Mouse (Mus musculus) ovary, postnatal 36 days (tissue): Measurements from ENCODE around the gene Stox1.
"Not testable (repeated sequence)": the region's sequence is repeated elsewhere in the genome, so short reads cannot be mapped to it uniquely, and the experiment has no call there.

Experiments used
- DNase-seq: peaks from one replicate; pipeline ENCODE4 v3.0.0; 2022; ENCODE audit warnings: low spot score, mixed read lengths

The Stox1 gene

GRCm38 (mm10) chr10:62725771-62726687 is at the start of gene Stox1:
Stox1 (minus strand) TSS chr10:62726128.
- peak; percentile 67 for DNase-seq

GRCm38 (mm10) chr10:62750781-62751180 is 24.9 kb upstream of the Stox1 start:
- no peak for DNase-seq

- DNase-seq = no peak
Measured at GRCm38 (mm10) chr10:62739961-62740737, 14.2 kb upstream of the Stox1 start.

GRCm38 (mm10) chr10:62736965-62737688 is 11.2 kb upstream of the Stox1 start:
- DNase-seq = no peak

GRCm38 (mm10) chr10:62730826-62731225 is 4.9 kb upstream of the Stox1 start:
- DNase-seq = no peak

- DNase-seq = no peak
Measured at GRCm38 (mm10) chr10:62724936-62725335, 992 bp downstream of the Stox1 start.

- DNase-seq = no peak
Measured at GRCm38 (mm10) chr10:62722701-62723100, 3.2 kb downstream of the Stox1 start.

GRCm38 (mm10) chr10:62720574-62720973 is 5.4 kb downstream of the Stox1 start:
- not testable (repeated sequence) for DNase-seq

- no peak for DNase-seq
Measured at GRCm38 (mm10) chr10:62713457-62713856, 12.5 kb downstream of the Stox1 start.

- no peak for DNase-seq
Measured at GRCm38 (mm10) chr10:62703579-62703978, 22.3 kb downstream of the Stox1 start.

- DNase-seq = no peak
Measured at GRCm38 (mm10) chr10:62702436-62702835, 23.5 kb downstream of the Stox1 start.

GRCm38 (mm10) chr10:62692771-62693170 is 33.2 kb downstream of the Stox1 start:
- no peak for DNase-seq

- no peak for DNase-seq
Measured at GRCm38 (mm10) chr10:62692244-62692643, 33.7 kb downstream of the Stox1 start.

GRCm38 (mm10) chr10:62687032-62687674 is 38.8 kb downstream of the Stox1 start:
- no peak for DNase-seq

- DNase-seq = peak; percentile 28
Measured at GRCm38 (mm10) chr10:62683043-62683442, 42.9 kb downstream of the Stox1 start.

- DNase-seq = no peak
Measured at GRCm38 (mm10) chr10:62679833-62680232, 46.1 kb downstream of the Stox1 start.

GRCm38 (mm10) chr10:62677329-62677728 is 48.6 kb downstream of the Stox1 start:
- DNase-seq = no peak

- DNase-seq = no peak
Measured at GRCm38 (mm10) chr10:62676196-62676595, 49.7 kb downstream of the Stox1 start.

- DNase-seq = no peak
Measured at GRCm38 (mm10) chr10:62672359-62672758, 53.6 kb downstream of the Stox1 start.

- DNase-seq = no peak
Measured at GRCm38 (mm10) chr10:62669245-62669644, 56.7 kb downstream of the Stox1 start.

GRCm38 (mm10) chr10:62668463-62668862 is 57.5 kb downstream of the Stox1 start:
- DNase-seq = no peak

- DNase-seq = no peak
Measured at GRCm38 (mm10) chr10:62668043-62668442, 57.9 kb downstream of the Stox1 start.
